ENCODE assay signal across 8 mouse cellular contexts in genomic region chr7:79465461-79466044, GRCm38 (mm10). TPM values are rescaled to one million over a fixed set of nuclear protein-coding genes. Genes with fewer than 3 reads are reported as not detected.
DNase-seq lines count a peak whose midpoint lies in the region; ATAC-seq and TF ChIP-seq lines count a peak whose summit lies in the region.

No protein-coding gene starts in this region.

- TF ChIP-seq EP300 in MEL (IDR thresholded peaks at IDR 0.05; ENCODE audit: low read depth in 1 of 2, low read length in 2 of 2) = no peak
- TF ChIP-seq EP300 in liver, postnatal 0 days (IDR thresholded peaks at IDR 0.05; ENCODE audit: low read depth) = no peak

- peaks cover 2 to 43% of the 10 kb centered on the region in 2 experiments for H3K4me1 ChIP-seq in MEL (ENCODE audit: control insufficient read depth in 1 of 2, insufficient read depth in 2 of 2, low read length in 2 of 2)
- peaks cover 11% of the 10 kb centered on the region for H3K4me1 ChIP-seq in cortical plate, adult 2 months (ENCODE audit: control insufficient read depth, insufficient read depth, low read length)
- H3K4me1 ChIP-seq in hindbrain, embryonic 13.5 days (replicated peaks) = peaks cover 36% of the 10 kb centered on the region
- H3K4me1 ChIP-seq in liver, postnatal 0 days (ENCODE audit: insufficient read depth) = peaks cover 42% of the 10 kb centered on the region

- H3K9ac ChIP-seq in MEL (ENCODE audit: control insufficient read depth, low read depth, low read length, poor library complexity, severe bottlenecking) = peak overlapping the region; percentile 97
- peak overlapping the region; percentile 85 for H3K9ac ChIP-seq in hindbrain, embryonic 13.5 days
- H3K9ac ChIP-seq in liver, postnatal 0 days (replicated peaks) = peak overlapping the region; percentile 89

- peak; percentile 56 for ATAC-seq in hindbrain, embryonic 13.5 days (ENCODE audit: low FRiP score)
- peak; percentile 15 for ATAC-seq in liver, postnatal 0 days

- DNase-seq in layer of hippocampus, adult 2 months (ENCODE audit: low spot score in 2 of 2) = peak; percentile 21 to 27
- DNase-seq in layer of hippocampus, adult 9-10 months (ENCODE audit: low spot score) = no peak
- peak; percentile 70 for DNase-seq in MEL (ENCODE audit: low read depth, low spot score)
- DNase-seq in liver, postnatal 0 days = peak; percentile 71
- peak; percentile 59 to 65 for DNase-seq in right cerebral cortex, postnatal 10 days (ENCODE audit: low spot score in 2 of 2)
- no peak for DNase-seq in adrenal gland, adult 2 months

- no peak for TF ChIP-seq RAD21 in MEL (IDR thresholded peaks at IDR 0.05; ENCODE audit: low read depth, low read length)

- H3K4me2 ChIP-seq in hindbrain, embryonic 13.5 days = peak overlapping the region; percentile 82
- H3K4me2 ChIP-seq in liver, postnatal 0 days (ENCODE audit: low read depth, low read length) = peak overlapping the region; percentile 94

- no peak for TF ChIP-seq POLR2A in MEL (IDR thresholded peaks at IDR 0.05; ENCODE audit: control insufficient read depth in 1 of 2, insufficient read depth in 1 of 2, low read depth in 1 of 2, low read length in 2 of 2, poor library complexity in 1 of 2)
- no peak for TF ChIP-seq POLR2A in cortical plate, adult 2 months (IDR thresholded peaks at IDR 0.05; ENCODE audit: extremely low read depth, insufficient read depth, low read length)

- peaks cover 27% of the 10 kb centered on the region for H3K79me2 ChIP-seq in MEL (ENCODE audit: control insufficient read depth, insufficient read depth, low read length, poor library complexity)

- no peaks in the 10 kb centered on the region for H3K27me3 ChIP-seq in MEL (ENCODE audit: control insufficient read depth in 1 of 2, insufficient read depth in 2 of 2, low read length in 2 of 2)
- H3K27me3 ChIP-seq in hindbrain, embryonic 13.5 days = peaks cover 11% of the 10 kb centered on the region
- no peaks in the 10 kb centered on the region; the same call in 1 of the 2 replicates for H3K27me3 ChIP-seq in liver, postnatal 0 days (ENCODE audit: insufficient read depth, low read length)

- under 1% methylated on average over 43 of the region's 47 CpGs for WGBS in hindbrain, embryonic 13.5 days
- 1% methylated on average over 33 of the region's 47 CpGs for WGBS in liver, postnatal 0 days (ENCODE audit: insufficient replicate concordance)

- no peak for TF ChIP-seq CTCF in layer of hippocampus, adult 2 months (conservative IDR thresholded peaks at IDR 0.05)
- TF ChIP-seq CTCF in MEL (IDR thresholded peaks at IDR 0.05 in 2 of 3, conservative IDR thresholded peaks at IDR 0.05 in 1 of 3; ENCODE audit: control insufficient read depth in 1 of 3, insufficient read depth in 1 of 3, low read depth in 2 of 3, low read length in 3 of 3, poor library complexity in 1 of 3, severe bottlenecking in 1 of 3) = no peak
- no peak for TF ChIP-seq CTCF in cortical plate, adult 2 months (IDR thresholded peaks at IDR 0.05; ENCODE audit: extremely low read depth, insufficient read depth, low read length)
- TF ChIP-seq CTCF in liver, postnatal 0 days (IDR thresholded peaks at IDR 0.05; ENCODE audit: low read depth) = no peak

- peak overlapping the region; percentile 92 for H3K27ac ChIP-seq in layer of hippocampus, adult 2 months
- peak overlapping the region; percentile 64 for H3K27ac ChIP-seq in MEL (ENCODE audit: control insufficient read depth, low read depth, low read length)
- H3K27ac ChIP-seq in cortical plate, adult 2 months (ENCODE audit: insufficient read depth, low read length) = peak overlapping the region; percentile 33; the same call in 1 of the 2 replicates
- peak overlapping the region; percentile 88 for H3K27ac ChIP-seq in hindbrain, embryonic 13.5 days
- H3K27ac ChIP-seq in liver, postnatal 0 days (ENCODE audit: low read depth) = peak overlapping the region; percentile 96

- peak overlapping the region; percentile 85 for H3K4me3 ChIP-seq in layer of hippocampus, adult 2 months
- H3K4me3 ChIP-seq in MEL (ENCODE audit: control insufficient read depth in 1 of 2, insufficient read depth in 1 of 2, low read depth in 2 of 2, low read length in 2 of 2) = peak overlapping the region; percentile 79 to 94
- H3K4me3 ChIP-seq in cortical plate, adult 2 months (ENCODE audit: insufficient read depth, low read length) = peak overlapping the region; percentile 78
- peak overlapping the region; percentile 83 for H3K4me3 ChIP-seq in hindbrain, embryonic 13.5 days
- H3K4me3 ChIP-seq in liver, postnatal 0 days (ENCODE audit: low read depth, low read length) = peak overlapping the region; percentile 84

- H3K36me3 ChIP-seq in MEL (ENCODE audit: control insufficient read depth in 1 of 2, insufficient read depth in 2 of 2, low read length in 2 of 2) = peaks cover 2 to 30% of the 10 kb centered on the region in 2 experiments; a peak in 2 of 4 replicates
- peaks cover 25% of the 10 kb centered on the region for H3K36me3 ChIP-seq in hindbrain, embryonic 13.5 days
- peaks cover 27% of the 10 kb centered on the region for H3K36me3 ChIP-seq in liver, postnatal 0 days (replicated peaks; ENCODE audit: insufficient read depth, low read length)

- no peaks in the 10 kb centered on the region for H3K9me3 ChIP-seq in MEL (replicated peaks; ENCODE audit: insufficient read depth, low read length)
- H3K9me3 ChIP-seq in hindbrain, embryonic 13.5 days = no peaks in the 10 kb centered on the region
- no peaks in the 10 kb centered on the region for H3K9me3 ChIP-seq in liver, postnatal 0 days (ENCODE audit: low read length)

TF ChIP-seq in MEL, 35 proteins besides CTCF, POLR2A, EP300 and RAD21:
- TF ChIP-seq ZC3H11A (IDR thresholded peaks at IDR 0.05; ENCODE audit: low read depth, low read length) (no peak), TAL1 (IDR thresholded peaks at IDR 0.05; ENCODE audit: low read length) (0 out of 2 replicates have a peak, but pooled peaks have one; percentile 2)

RNA-seq across cellular contexts. Expression of gene Polg, which starts 0.6 kb away (rescaled TPM):
- 100 to 1,000 TPM in 1 of 2 experiments, 10 to 100 TPM in 1; 76.5 to 101 TPM for total RNA-seq in layer of hippocampus, adult 2 months (2021)
- 66.8 and 82.7 TPM in 2 replicates for total RNA-seq in MEL (2012; rRNA removed)
- polyA plus RNA-seq in MEL (2012; ENCODE audit: insufficient read depth in 1 of 2, insufficient read length in 2 of 2, low read depth in 1 of 2, low replicate concordance in 2 of 2, missing spikeins in 1 of 2) = 100 to 1,000 TPM in 1 of 2 experiments, not detected in 1; 129 TPM
- 80.9 and 87.1 TPM in 2 replicates for polyA plus RNA-seq in cortical plate, adult 2 months (2012; rRNA removed)
- polyA plus RNA-seq in hindbrain, embryonic 13.5 days (2015; fragmentation: Nextera tagmentation; extraction: Ambion mirVana) = 21.9 and 22.5 TPM in 2 replicates
- 19.1 and 24.7 TPM in 2 replicates for polyA plus RNA-seq in liver, postnatal 0 days (2015; fragmentation: Nextera tagmentation; extraction: Ambion mirVana)
- 10 to 100 TPM; 65.7 to 69.3 TPM for total RNA-seq in adrenal gland, adult 2 months (2021)
- polyA plus RNA-seq in adrenal gland, adult 2 months (2012; rRNA removed) = 49.3 and 50.1 TPM in 2 replicates

Comparison
In these comparisons a context has a peak if more than half of its experiments do, and no peak if none do; other contexts are left out.
1. DNase-seq: peak in layer of hippocampus, adult 2 months (2 of 2), MEL (single experiment), liver, postnatal 0 days (single experiment) and right cerebral cortex, postnatal 10 days (2 of 2); none in layer of hippocampus, adult 9-10 months (single experiment) and adrenal gland, adult 2 months (single experiment).
2. H3K27ac ChIP-seq: peak in every context shown above with its lines; median percentile 96 in liver, postnatal 0 days; 92 in layer of hippocampus, adult 2 months; 88 in hindbrain, embryonic 13.5 days; 64 in MEL; 33 in cortical plate, adult 2 months.
3. Peak in every context shown above with its lines, with median percentiles within 50 percentile points of each other: H3K4me3 ChIP-seq and H3K9ac ChIP-seq.